Mouse (Mus musculus): Measurements from ENCODE around the gene Wwox.

GRCm38 (mm10) chr8:115157977-115158720, 718.7 kb downstream of the Wwox start:
- TF ChIP-seq HCFC1 (IDR thresholded peaks at IDR 0.05; ENCODE audit: borderline replicate concordance, insufficient read depth, low read length): no peak
- TF ChIP-seq MAFK (IDR thresholded peaks at IDR 0.05; ENCODE audit: insufficient read depth, low read depth, low read length): no peak

All from ES-E14 (cell line).